Mouse (Mus musculus): Measurements from ENCODE around the gene Ceacam10.

Ceacam10 gene

DNA sequence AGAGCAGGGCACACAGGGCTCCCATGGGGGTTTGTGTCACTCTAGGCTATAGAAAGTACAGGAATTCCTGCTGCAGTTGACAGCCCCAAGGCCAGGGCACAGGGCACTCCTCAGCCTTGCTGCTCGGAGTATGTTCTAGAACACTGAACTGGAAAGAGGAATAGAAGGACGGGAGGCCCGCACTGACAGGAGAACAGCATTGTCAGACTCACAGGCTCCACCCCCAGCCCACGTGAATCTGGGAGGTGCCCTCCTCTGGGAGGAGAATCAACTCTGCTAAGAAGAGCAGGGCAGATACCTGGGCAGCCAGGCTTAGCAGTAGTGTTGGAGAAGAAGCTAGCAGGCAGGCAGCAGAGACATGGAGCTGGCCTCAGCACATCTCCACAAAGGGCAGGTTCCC lies at the start of gene Ceacam10:
Gene Ceacam10 (plus strand): TSS at position 289 of the 400 bp plus-strand sequence.
- CTCF ChIA-PET, result interaction anchor here in 1 of 4 experiments (1.3 to 2.1 kb wide), 2 partner anchors 701 to 763 kb away, joined by 6 read pairs; partner anchors contain the start of genes Ceacam1 and Ceacam2
- POLR2A ChIA-PET, result interaction anchor here in 2 of 4 experiments (1.0 to 1.2 kb wide), 2 partner anchors 12 to 700 kb away, joined by 4 to 5 read pairs; partner anchors contain the start of gene Ceacam1 (in 1 of the 2)

DNA sequence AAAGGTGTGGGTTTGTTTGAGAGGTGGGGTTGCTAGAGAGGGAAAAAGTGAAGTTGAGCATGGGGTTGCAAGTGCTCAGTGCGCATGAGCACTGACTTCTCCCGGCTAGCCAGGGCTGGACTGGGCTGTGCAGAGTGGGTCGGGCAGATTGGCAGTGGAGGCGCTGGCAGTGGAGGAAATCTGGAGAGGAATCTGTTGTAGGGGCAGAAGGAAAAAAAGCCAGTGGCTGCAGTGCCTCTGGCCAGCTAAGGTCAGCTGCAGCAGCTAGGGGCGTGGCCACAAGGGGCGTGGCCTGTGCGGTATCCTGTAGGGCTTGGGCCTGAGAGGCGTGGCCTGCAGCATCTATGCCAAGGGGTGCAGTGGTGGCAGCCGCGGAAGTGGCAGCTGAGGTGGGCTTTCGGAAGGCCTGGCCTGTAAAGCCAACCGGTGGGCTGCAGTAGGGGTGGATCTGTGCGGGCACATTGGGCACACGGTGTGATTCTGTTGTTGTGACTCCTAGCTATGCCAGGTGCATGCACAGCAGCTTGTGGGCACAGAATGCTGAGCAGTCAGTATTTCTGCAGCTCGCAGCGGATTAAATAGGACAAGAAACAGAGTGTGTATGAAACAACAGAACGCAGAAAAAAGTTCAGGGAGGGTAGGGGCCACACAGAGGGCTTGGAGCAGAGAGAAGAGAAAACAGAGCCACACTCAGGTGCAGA lies 40.9 kb upstream of the Ceacam10 start:
- CTCF ChIA-PET, result interaction anchor here in 2 of 4 experiments (0.5 to 0.6 kb wide), 2 partner anchors 46 to 55 kb away, joined by 3 to 4 read pairs; no protein-coding TSS in a partner anchor

DNA sequence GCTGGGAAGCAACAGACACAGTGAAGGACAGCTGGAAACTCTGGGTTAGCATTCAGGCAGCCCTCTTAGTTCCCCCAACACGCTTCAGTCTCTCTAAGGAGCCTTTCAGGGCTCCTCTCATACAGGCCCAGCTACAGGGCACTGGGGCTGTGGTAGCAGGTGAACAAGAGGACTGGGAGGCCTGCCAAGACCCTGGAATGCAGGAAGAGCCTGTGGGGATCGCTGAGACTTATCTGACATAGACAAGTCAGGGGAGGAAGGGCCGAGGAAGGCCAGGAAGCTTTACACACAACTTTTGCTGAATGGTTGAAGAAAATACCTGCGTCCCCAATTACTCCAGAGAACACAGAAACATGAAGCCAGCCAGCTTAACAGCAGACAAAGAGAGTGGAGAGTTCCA lies 26.3 kb upstream of the Ceacam10 start:
- ChIA-PET CTCF (no interaction called here), POLR2A (no interaction called here)

More for the DNA sequence above, 40.9 kb upstream of the Ceacam10 start:
- POLR2A ChIA-PET, result interaction anchor here in 1 of 4 experiments (1.3 kb wide), 1 partner anchor 65 kb away, joined by 4 read pairs; no protein-coding TSS in a partner anchor

DNA sequence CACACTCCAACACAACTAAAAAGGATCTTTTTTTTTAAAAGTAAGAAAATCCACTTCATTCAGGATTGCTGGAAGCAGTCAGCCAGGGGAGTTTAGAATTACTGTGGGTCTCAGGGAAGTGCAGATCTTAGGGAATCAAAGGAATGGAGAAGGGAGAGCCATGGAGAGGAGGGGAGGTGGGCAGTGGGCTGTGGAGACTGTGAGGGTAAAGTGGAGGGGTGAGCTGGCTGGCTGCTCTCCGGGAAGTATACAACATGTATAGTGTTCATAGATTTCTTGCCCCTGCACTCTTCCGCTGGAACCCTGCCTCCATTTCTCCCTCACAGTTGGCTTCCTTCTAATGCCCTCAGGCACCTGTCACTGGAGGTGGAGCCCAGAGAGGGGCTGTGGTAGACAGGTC lies 25.4 kb upstream of the Ceacam10 start:
- CTCF ChIA-PET, result no interaction called here
- POLR2A ChIA-PET, result no interaction called here

DNA sequence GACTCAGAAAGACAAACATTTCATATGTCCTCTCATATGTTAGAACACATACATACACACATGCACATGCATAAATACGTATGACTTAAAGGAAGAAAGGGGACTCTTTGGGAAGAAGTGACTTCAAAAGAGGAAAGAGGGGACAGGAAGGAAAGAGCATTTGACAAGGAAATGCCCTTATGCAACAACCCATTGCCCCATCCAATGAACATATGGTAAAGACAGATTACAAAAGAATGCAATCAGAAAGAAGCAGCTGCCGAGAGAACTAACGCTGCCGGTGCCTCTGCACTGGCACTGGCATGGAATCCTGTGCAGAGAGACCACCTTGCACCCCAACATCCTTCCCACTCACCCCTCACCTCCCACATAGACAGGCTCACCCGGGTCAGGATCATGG lies 23.5 kb upstream of the Ceacam10 start:
- ChIA-PET POLR2A (no interaction called here), CTCF (no interaction called here)

DNA sequence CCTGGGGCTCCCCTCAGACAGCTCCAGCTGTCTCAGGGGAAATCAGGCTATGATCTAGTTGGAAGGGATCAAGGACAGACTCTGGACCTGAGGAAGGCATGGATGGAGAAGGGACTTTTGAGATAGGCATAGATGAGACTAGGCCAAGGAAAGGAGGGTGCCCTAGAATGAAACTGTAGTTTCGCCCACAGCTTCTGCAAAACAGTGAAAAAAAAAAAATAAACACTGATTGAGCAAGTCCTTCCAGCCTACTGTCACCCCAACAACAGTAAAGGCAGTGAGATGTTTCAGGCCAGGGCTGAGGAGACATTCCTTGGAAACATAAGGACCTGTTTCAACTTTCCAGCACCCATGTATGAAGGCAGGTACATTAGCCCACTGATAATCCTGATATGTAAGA lies 18.5 kb upstream of the Ceacam10 start:
- CTCF ChIA-PET, result interaction anchor here in 1 of 4 experiments (0.6 kb wide), 1 partner anchor 624 kb away, joined by 9 read pairs; no protein-coding TSS in a partner anchor
- POLR2A ChIA-PET, result no interaction called here

DNA sequence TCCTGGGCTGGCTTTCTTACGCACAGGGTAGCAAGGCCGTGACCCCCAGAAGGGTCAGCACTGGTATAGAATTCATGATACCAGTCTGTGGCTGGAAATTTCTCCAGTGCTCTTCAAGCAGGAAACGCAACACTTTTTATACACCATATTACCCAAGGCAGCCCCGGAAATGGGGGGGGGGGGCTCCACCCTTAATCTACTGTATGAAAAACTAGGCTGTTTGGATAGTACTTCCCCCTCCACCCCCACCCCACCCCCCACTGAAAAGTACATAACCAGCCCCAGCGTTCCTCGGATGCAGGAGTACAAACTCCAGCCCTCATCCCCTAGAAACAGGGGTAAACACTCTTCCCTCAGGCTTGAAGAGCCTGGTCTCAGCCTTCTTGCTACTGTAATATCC lies 16.8 kb upstream of the Ceacam10 start, which contains the start of gene Cd177:
Gene Cd177 (minus strand): TSS at position 101 of the 400 bp plus-strand sequence.
- CTCF ChIA-PET, result interaction anchor here in 1 of 4 experiments (1.0 kb wide), 1 partner anchor 213 kb away, joined by 3 read pairs; the partner anchor contains the start of gene Rabac1
- POLR2A ChIA-PET, result interaction anchor here in 1 of 4 experiments (0.8 kb wide), 1 partner anchor 70 kb away, joined by 4 read pairs; no protein-coding TSS in a partner anchor

DNA sequence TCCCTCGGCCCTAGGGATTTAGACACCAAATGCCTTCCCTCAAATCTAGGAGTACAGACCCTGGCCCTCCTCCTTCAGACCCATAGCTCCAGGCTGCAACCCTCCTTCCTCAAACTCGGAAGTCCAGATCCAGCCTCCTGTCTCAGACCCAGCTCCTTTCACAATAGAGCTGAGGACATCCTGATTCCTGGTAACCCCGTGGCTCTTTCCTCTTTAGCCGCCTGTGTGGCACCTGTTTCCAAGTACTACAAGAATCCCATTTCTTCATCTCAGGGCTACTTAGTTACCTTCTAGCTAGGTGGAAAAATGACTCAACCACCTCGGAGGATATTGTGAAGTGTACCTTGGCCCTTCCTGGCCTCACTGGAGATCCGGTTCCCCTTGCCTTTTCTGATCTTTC lies 15.8 kb upstream of the Ceacam10 start:
- POLR2A ChIA-PET, result interaction anchor here in 2 of 4 experiments (0.8 to 1.4 kb wide), 3 partner anchors 69 to 125 kb away, joined by 3 to 4 read pairs (median 3); no protein-coding TSS in a partner anchor
- CTCF ChIA-PET, result interaction anchor here in 1 of 4 experiments (1.0 kb wide), 1 partner anchor 212 kb away, joined by 3 read pairs; the partner anchor contains the start of gene Rabac1

DNA sequence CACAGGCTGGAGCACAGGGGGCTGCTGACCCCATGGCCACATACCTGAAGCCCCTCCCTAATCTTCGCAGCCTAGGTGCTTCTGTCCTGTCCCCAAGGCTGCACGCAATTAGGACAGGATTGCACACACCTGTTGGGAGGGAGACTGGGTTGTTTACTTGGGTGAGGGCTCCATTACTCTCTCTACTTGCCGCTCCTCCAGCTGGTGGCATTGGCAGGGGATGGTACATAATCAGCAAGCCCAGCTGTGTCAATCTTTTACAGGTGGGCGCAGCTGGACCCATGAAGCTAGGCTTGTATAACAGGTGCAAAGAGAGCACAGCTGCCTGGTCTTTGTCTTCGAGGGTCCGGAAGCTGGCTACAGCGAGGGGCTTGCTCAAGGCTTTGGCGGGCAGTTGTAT lies 14.4 kb upstream of the Ceacam10 start:
- POLR2A ChIA-PET, result no interaction called here
- CTCF ChIA-PET, result no interaction called here

DNA sequence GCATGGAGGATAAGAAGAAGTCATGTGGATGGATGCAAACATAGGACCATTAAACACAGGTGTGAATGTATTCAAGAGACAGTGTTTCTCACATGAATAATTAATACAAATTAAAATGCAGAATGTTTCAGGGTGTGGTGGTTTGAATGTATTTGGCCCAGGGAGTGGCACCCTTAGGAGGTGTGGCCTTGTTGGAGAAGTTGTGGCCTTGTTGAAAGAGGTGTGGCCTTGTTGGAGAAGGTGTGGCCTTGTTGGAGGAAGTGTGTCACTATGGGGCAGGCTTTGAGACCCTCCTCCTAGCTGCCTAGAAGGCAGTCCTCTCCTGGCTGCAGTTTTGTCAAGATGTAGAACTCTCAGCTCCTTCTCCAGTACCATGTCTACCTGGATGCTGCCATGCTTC lies 5.6 kb upstream of the Ceacam10 start:
- POLR2A ChIA-PET, result interaction anchor here in 1 of 4 experiments (2.2 kb wide), 1 partner anchor 119 kb away, joined by 6 read pairs; no protein-coding TSS in a partner anchor

DNA sequence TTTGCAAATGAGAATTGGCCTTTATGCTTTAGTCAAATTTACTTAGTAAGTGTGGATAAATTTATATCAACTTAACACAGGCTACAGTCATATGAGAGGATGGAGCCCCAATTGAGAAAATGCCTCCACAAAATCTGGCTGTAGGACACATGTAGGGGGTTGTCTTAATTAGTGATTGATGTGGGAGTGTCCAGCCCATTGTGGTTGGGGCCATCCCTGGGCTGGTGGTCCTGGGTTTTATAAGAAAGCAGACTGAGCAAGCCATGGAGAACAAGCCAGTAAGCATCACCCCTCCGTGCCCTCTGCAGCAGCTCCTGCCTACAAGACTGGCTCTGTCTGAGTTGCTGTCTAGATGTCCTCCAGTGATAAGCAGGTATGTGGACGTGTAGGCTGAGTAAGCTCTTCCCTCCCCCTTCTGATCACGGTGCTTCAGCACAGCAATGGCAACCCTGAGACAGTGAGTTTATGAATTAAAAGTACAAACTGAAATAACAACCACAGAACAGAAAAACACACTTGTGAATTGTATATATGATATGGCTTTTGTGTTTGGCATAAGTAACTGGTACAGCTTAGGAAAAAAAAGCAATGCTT lies 3.0 kb upstream of the Ceacam10 start:
- ChIA-PET CTCF (interaction anchor here in 2 of 4 experiments (0.6 to 1.2 kb wide), 3 partner anchors 173 to 283 kb away, joined by 3 to 5 read pairs (median 3); no protein-coding TSS in a partner anchor), POLR2A (interaction anchor here in 1 of 4 experiments (0.6 kb wide), 1 partner anchor 381 kb away, joined by 3 read pairs; no protein-coding TSS in a partner anchor)

More for the DNA sequence above, 5.6 kb upstream of the Ceacam10 start:
- CTCF ChIA-PET, result interaction anchor here in 1 of 4 experiments (1.1 kb wide), 1 partner anchor 109 kb away, joined by 3 read pairs; no protein-coding TSS in a partner anchor

DNA sequence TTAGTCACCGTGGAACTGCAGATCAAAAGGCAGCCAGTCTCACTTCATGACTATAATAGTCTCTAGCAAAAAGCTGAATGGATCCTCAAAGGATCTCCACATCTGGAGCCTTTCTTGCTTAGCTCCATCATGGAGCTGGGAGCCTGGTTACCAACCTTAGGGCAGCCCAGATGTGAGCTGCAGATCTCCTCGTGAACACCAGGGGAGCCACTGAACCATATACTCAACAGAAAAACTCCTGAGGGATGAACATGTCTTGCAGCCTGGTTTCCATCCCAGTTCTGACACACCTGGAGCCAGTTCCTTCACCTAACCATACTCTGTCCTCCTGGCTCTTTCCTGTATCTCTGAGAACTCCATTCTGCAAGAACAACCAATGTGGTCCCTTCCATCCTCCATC lies 861 bp upstream of the Ceacam10 start:
- CTCF ChIA-PET, result interaction anchor here in 3 of 4 experiments (0.6 to 2.1 kb wide), 7 partner anchors 41 to 764 kb away, joined by 3 to 6 read pairs (median 5); partner anchors contain the start of genes Ceacam1 (in 1 of the 3), Ceacam2 (in 1 of the 3) and Rabac1 (in 1 of the 3)
- POLR2A ChIA-PET, result interaction anchor here in 1 of 4 experiments (1.2 kb wide), 1 partner anchor 11 kb away, joined by 4 read pairs; no protein-coding TSS in a partner anchor

DNA sequence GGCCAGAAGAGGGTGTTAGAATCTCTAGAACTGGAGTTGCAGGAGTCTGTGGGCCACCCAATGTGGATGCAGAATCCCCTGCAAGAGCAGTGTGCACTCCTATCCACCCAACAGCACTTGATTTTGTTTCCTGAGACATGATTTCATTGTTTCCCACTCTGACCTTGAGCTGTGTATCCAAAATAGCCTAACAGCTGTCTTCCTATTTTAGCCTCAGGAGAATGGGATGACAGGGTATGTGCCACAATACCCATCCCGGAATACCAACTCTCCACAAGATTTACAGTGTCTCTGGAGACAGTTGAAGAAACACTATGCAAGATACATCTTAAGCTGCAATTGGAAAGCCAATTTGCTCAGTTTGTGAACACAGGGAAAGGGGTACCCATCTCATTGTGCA lies 20.9 kb downstream of the Ceacam10 start:
- POLR2A ChIA-PET, result interaction anchor here in 1 of 4 experiments (0.5 to 1.7 kb wide), 4 partner anchors 9 to 92 kb away, joined by 3 to 4 read pairs (median 4); no protein-coding TSS in a partner anchor
- CTCF ChIA-PET, result interaction anchor here in 2 of 4 experiments (0.6 to 1.3 kb wide), 3 partner anchors 171 to 287 kb away, joined by 3 to 4 read pairs (median 3); no protein-coding TSS in a partner anchor

DNA sequence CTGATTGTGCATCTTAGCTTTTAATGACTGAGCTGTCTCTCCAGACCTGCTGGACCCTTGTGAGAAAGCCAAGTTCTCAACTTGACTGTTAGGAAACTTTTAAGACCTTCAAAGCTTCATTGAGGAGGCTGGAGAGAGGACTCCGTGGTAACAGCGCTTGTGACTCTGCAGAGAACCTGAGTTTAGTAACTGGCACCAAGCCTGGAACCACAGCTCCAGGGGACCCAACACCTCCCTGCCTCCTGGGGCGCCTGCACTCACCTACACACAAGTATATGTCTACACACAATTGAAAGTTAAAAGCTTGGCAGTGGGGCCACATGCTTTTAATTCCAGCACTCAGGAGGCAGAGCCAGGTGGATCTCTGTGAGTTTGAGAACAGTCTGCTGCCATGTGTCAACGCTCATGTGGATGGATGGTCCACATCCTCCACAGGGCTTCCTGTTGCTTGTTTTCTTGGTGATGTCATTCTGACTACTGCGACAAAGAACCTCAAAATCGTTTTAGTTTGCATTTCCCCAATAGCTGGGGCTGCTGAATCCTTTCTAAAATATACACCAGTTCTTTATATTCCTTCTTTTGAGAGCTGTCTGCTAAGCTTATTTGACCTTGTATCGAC lies 25.3 kb downstream of the Ceacam10 start:
- CTCF ChIA-PET, result interaction anchor here in 1 of 4 experiments (0.7 kb wide), 1 partner anchor 15 kb away, joined by 3 read pairs; no protein-coding TSS in a partner anchor
- POLR2A ChIA-PET, result interaction anchor here in 1 of 4 experiments (0.7 kb wide), 1 partner anchor 15 kb away, joined by 3 read pairs; no protein-coding TSS in a partner anchor

DNA sequence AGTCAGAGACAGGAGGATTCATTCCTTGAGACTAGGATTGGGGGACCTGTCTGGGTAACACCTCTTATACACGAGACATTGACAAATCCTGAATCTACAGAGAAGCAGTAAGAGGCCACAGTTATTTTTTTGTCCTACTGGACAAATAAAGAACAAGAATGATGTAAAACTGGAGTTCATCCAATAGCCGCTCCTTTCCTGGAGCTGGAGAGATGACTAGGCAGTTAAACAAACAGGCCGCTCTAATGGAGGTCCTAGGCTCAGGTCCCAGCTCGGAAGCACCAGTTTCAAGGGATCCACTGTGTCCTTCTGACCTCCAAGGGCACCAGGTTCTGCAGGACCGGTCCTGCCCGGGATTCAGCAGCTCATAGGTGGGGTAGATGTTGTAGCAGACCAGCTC lies 27.8 kb downstream of the Ceacam10 start:
- CTCF ChIA-PET, result interaction anchor here (0.8 to 1.6 kb wide), 5 partner anchors 12 to 639 kb away, joined by 3 to 5 read pairs (median 4); no protein-coding TSS in a partner anchor
- POLR2A ChIA-PET, result interaction anchor here (0.5 to 1.8 kb wide), 11 partner anchors 12 to 150 kb away, joined by 3 to 7 read pairs (median 3); partner anchors contain the start of gene Rps19 (in 2 of the 4)

DNA sequence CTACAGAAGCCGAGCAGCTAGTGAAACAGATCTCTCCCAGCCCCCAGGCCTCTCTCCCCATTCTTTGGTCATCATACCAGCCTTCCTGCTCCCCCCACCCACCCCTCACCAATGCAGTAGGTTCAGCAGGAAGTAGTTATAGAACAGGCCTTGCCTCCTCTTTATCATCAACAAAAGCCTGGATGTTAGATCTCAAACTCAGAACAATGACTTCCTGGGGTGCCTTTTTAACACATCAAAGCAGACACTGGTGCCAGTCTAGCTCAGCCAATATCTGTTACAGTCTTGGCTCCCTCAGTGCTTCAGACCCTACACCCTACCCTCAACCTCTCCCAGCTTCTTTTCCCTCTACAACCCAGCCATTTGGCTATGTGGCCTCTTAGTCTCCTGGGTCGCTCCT lies 32.0 kb downstream of the Ceacam10 start:
- ChIA-PET CTCF (interaction anchor here (0.5 to 2.0 kb wide), 9 partner anchors 8 to 345 kb away, joined by 3 to 11 read pairs (median 3); no protein-coding TSS in a partner anchor), POLR2A (interaction anchor here in 3 of 4 experiments (0.6 to 2.7 kb wide), 12 partner anchors 9 to 163 kb away, joined by 3 to 14 read pairs (median 4); partner anchors contain the start of genes Rabac1 (in 1 of the 3) and Rps19 (in 1 of the 3))

DNA sequence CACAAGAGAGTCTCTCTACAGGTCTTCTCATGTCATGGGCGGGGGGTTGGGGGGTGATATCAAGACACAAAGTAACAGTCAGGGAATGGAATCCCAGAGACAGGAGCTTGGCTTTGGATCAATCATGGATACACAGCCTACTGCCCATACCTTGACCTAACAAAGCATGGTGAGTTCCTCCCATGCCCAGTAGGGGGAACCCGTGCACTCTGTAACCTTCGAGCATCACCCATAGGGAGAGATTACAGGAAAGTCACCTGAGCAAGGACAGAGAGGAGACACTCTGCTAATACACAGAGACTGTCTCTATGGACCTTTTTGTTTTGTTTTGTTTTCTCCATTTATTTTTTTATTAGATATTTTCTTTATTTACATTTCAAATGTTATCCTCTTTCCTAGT lies 40.5 kb downstream of the Ceacam10 start:
- ChIA-PET CTCF (interaction anchor here (0.5 to 4.2 kb wide), 57 partner anchors 8 to 1959 kb away, joined by 3 to 30 read pairs (median 4); partner anchors contain the start of genes Rabac1 (in 3 of the 4), BC049730 (in 1 of the 4) and Rps19 (in 1 of the 4)), POLR2A (interaction anchor here (0.5 to 2.7 kb wide), 31 partner anchors 8 to 1984 kb away, joined by 3 to 17 read pairs (median 4); partner anchors contain the start of genes Rps19 (in 2 of the 4) and Rabac1 (in 1 of the 4))

DNA sequence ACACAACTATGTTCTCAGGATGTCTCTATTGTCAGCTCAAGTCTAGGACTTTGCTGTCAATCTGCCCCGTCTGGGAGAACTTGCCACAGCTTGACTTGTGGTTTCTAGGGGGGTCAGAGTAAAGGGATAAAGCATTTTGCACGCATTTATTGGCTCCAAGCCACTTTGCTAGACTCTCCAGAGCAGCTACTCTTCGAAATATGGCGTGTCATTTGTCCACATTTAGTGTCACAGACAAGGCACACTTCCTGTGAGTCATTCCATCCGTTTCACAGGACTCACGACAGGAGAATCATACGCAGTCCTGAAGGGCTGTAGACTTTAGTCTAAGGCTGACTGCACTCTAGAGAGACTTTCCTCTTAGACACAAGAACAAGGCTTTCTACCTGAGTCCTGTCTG lies 47.4 kb downstream of the Ceacam10 start:
- ChIA-PET CTCF (no interaction called here), POLR2A (interaction anchor here in 1 of 4 experiments (1.6 kb wide), 1 partner anchor 66 kb away, joined by 3 read pairs; no protein-coding TSS in a partner anchor)
